Mouse (Mus musculus) lung, embryonic 15.5 days (tissue): ENCODE results near the gene Acad10. TPM values are rescaled to one million over a fixed set of nuclear protein-coding genes. Genes with fewer than 3 reads are reported as not detected.
A peak's percentile ranks its signal among the peaks of the same experiment; 100 is the strongest.
"Not testable (repeated sequence)": the region's sequence is repeated elsewhere in the genome, so short reads cannot be mapped to it uniquely, and the experiment has no call there.

Source experiments
- ATAC-seq: fragments of 200-750 bp; cut with Nextera tagmentation; 2 replicates; pipeline ENCODE4 v1.8.0; 2017; ENCODE audit warnings: moderate number of reproducible peaks, borderline replicate concordance; ENCODE audit not compliant: low FRiP score, low TSS enrichment; ENCODE audit errors: extremely low read depth
- H3K27ac ChIP-seq: fragments of 300-500 bp; sonication (generic); 2 replicates; pipeline ENCODE4 v1.5.1; 2015; ENCODE audit warnings: moderate library complexity, mild to moderate bottlenecking, inconsistent platforms
- H3K27me3 ChIP-seq: fragments of 300-500 bp; sonication (generic); 2 replicates; pipeline ENCODE4 v1.6.1; 2015; ENCODE audit warnings: inconsistent platforms
- H3K36me3 ChIP-seq: fragments of 300-500 bp; sonication (generic); 2 replicates; pipeline ENCODE4 v1.6.1; 2015; ENCODE audit warnings: inconsistent platforms
- H3K4me1 ChIP-seq: fragments of 300-500 bp; sonication (generic); 2 replicates; pipeline ENCODE4 v1.6.1; 2015; ENCODE audit warnings: inconsistent platforms
- H3K4me2 ChIP-seq: fragments of 300-500 bp; sonication (generic); 2 replicates; pipeline ENCODE4 v1.6.1; 2015; ENCODE audit warnings: inconsistent platforms, mild to moderate bottlenecking, moderate library complexity
- H3K4me3 ChIP-seq: fragments of 300-500 bp; sonication (generic); 2 replicates; pipeline ENCODE4 v1.5.1; 2015; ENCODE audit warnings: mild to moderate bottlenecking, inconsistent platforms
- H3K9ac ChIP-seq: fragments of 300-500 bp; sonication (generic); 2 replicates; pipeline ENCODE4 v1.6.1; 2015; ENCODE audit warnings: inconsistent platforms
- H3K9me3 ChIP-seq: fragments of 300-500 bp; sonication (generic); 2 replicates; pipeline ENCODE4 v1.6.1; 2016; ENCODE audit warnings: inconsistent platforms
- WGBS: fragments of 180-500 bp; shearing (Covaris S2); methylation state at CpG from one replicate; pipeline ENCODE4 v1.1.7; 2015; 5-methylcytosine and 5-hydroxymethylcytosine counted together
- polyA plus RNA-seq: library from polyadenylated mRNA; unstranded; fragments of >200 nt; fragmentation: Nextera tagmentation; extraction: Ambion mirVana; gene quantifications from 2 replicates; pipeline ENCODE4 v1.2.1, GENCODE M21; 2015

Gene Acad10
- polyA plus RNA-seq, 1 experiment from 2014 or later, result 2.8 TPM

GRCm38 (mm10) chr5:121656866-121657265 is 3.4 kb downstream of the Acad10 start:
- 65% methylated on average over 6 of the region's 6 CpGs for WGBS
- H3K27ac ChIP-seq, H3K4me3 ChIP-seq, H3K9me3 ChIP-seq, H3K9ac ChIP-seq, H3K27me3 ChIP-seq, H3K4me2 ChIP-seq, ATAC-seq, H3K36me3 ChIP-seq: not testable (repeated sequence)
- H3K4me1 ChIP-seq, result peaks cover 13% of the 10 kb centered on the region; the same call in 1 of the 2 replicates

GRCm38 (mm10) chr5:121654526-121654925 is 5.8 kb downstream of the Acad10 start:
- WGBS, result 72% methylated on average over 4 of the region's 4 CpGs
- ATAC-seq, result no peak
- no peak overlapping the region for H3K27ac ChIP-seq
- H3K9me3 ChIP-seq, result no peaks in the 10 kb centered on the region
- no peaks in the 10 kb centered on the region for H3K27me3 ChIP-seq
- H3K4me1 ChIP-seq, result peaks cover 2% of the 10 kb centered on the region; the same call in 1 of the 2 replicates
- H3K4me2 ChIP-seq, result no peak overlapping the region
- H3K9ac ChIP-seq, result no peak overlapping the region
- H3K36me3 ChIP-seq, result no peaks in the 10 kb centered on the region
- H3K4me3 ChIP-seq, result no peak overlapping the region

- Histone ChIP-seq H3K4me2 (no peak overlapping the region), H3K9me3 (no peaks in the 10 kb centered on the region), H3K27ac (no peak overlapping the region), H3K4me3 (no peak overlapping the region), H3K27me3 (no peaks in the 10 kb centered on the region), H3K4me1 (no peaks in the 10 kb centered on the region), H3K9ac (no peak overlapping the region), H3K36me3 (no peaks in the 10 kb centered on the region)
- WGBS, result 72% methylated on average over 7 of the region's 7 CpGs
- ATAC-seq, result no peak
These were observed 11.2 kb downstream of the Acad10 start for GRCm38 (mm10) chr5:121649134-121649533.

GRCm38 (mm10) chr5:121639601-121640000 is 20.7 kb downstream of the Acad10 start:
- 83% methylated on average over 9 of the region's 9 CpGs for WGBS
- Histone ChIP-seq H3K4me3 (no peak overlapping the region), H3K4me2 (no peak overlapping the region), H3K27me3 (no peaks in the 10 kb centered on the region), H3K36me3 (no peaks in the 10 kb centered on the region), H3K4me1 (no peaks in the 10 kb centered on the region), H3K27ac (no peak overlapping the region), H3K9ac (no peak overlapping the region), H3K9me3 (no peaks in the 10 kb centered on the region)
- no peak for ATAC-seq

GRCm38 (mm10) chr5:121637296-121637695 is 23.0 kb downstream of the Acad10 start:
- no peak for ATAC-seq
- no peak overlapping the region for H3K4me2 ChIP-seq
- H3K27ac ChIP-seq, result no peak overlapping the region
- H3K4me1 ChIP-seq, result no peaks in the 10 kb centered on the region
- no peaks in the 10 kb centered on the region for H3K36me3 ChIP-seq
- no peak overlapping the region for H3K4me3 ChIP-seq
- H3K9ac ChIP-seq, result no peak overlapping the region
- H3K9me3 ChIP-seq, result no peaks in the 10 kb centered on the region
- 77% methylated on average over 6 of the region's 6 CpGs for WGBS
- H3K27me3 ChIP-seq, result no peaks in the 10 kb centered on the region

- no peak overlapping the region for H3K4me3 ChIP-seq
- H3K27me3 ChIP-seq, result no peaks in the 10 kb centered on the region
- no peaks in the 10 kb centered on the region for H3K36me3 ChIP-seq
- no peak for ATAC-seq
- 89% methylated on average over 5 of the region's 5 CpGs for WGBS
- no peak overlapping the region for H3K27ac ChIP-seq
- no peaks in the 10 kb centered on the region for H3K9me3 ChIP-seq
- H3K4me1 ChIP-seq, result no peaks in the 10 kb centered on the region
- no peak overlapping the region for H3K4me2 ChIP-seq
- no peak overlapping the region for H3K9ac ChIP-seq
These were observed 25.6 kb downstream of the Acad10 start for GRCm38 (mm10) chr5:121634668-121635067.

GRCm38 (mm10) chr5:121632804-121633203 is 27.5 kb downstream of the Acad10 start:
- H3K27me3 ChIP-seq, result no peaks in the 10 kb centered on the region
- no peak overlapping the region for H3K4me2 ChIP-seq
- no peaks in the 10 kb centered on the region for H3K4me1 ChIP-seq
- no peaks in the 10 kb centered on the region for H3K9me3 ChIP-seq
- H3K36me3 ChIP-seq, result no peaks in the 10 kb centered on the region
- no peak for ATAC-seq
- H3K9ac ChIP-seq, result no peak overlapping the region
- no peak overlapping the region for H3K4me3 ChIP-seq
- 31% methylated on average over 3 of the region's 3 CpGs for WGBS
- no peak overlapping the region for H3K27ac ChIP-seq

GRCm38 (mm10) chr5:121631106-121631647 is 29.1 kb downstream of the Acad10 start:
- H3K4me3 ChIP-seq, H3K9me3 ChIP-seq, H3K27me3 ChIP-seq, H3K9ac ChIP-seq, H3K27ac ChIP-seq, ATAC-seq, H3K4me2 ChIP-seq, H3K36me3 ChIP-seq, H3K4me1 ChIP-seq: not testable (repeated sequence)
- 55% methylated on average over 9 of the region's 9 CpGs for WGBS

GRCm38 (mm10) chr5:121627871-121628270 is 32.4 kb downstream of the Acad10 start:
- H3K9ac ChIP-seq, result no peak overlapping the region
- H3K4me1 ChIP-seq, result no peaks in the 10 kb centered on the region
- H3K4me2 ChIP-seq, result no peak overlapping the region
- H3K27me3 ChIP-seq, result no peaks in the 10 kb centered on the region
- no peak overlapping the region for H3K4me3 ChIP-seq
- H3K9me3 ChIP-seq, result no peaks in the 10 kb centered on the region
- H3K27ac ChIP-seq, result no peak overlapping the region
- WGBS, result 4% methylated on average over 1 of the region's 1 CpGs
- H3K36me3 ChIP-seq, result no peaks in the 10 kb centered on the region
- no peak for ATAC-seq

- Histone ChIP-seq H3K4me2 (no peak overlapping the region), H3K36me3 (no peaks in the 10 kb centered on the region), H3K9ac (no peak overlapping the region), H3K4me1 (peaks cover 7% of the 10 kb centered on the region), H3K27me3 (no peaks in the 10 kb centered on the region), H3K9me3 (no peaks in the 10 kb centered on the region), H3K4me3 (no peak overlapping the region), H3K27ac (no peak overlapping the region)
- ATAC-seq, result no peak
- WGBS, result 75% methylated on average over 3 of the region's 3 CpGs
These were observed 37.1 kb downstream of the Acad10 start for GRCm38 (mm10) chr5:121623241-121623640.

- H3K4me1 ChIP-seq, result peaks cover 7% of the 10 kb centered on the region
- 91% methylated on average over 5 of the region's 5 CpGs for WGBS
- no peaks in the 10 kb centered on the region for H3K9me3 ChIP-seq
- no peak for ATAC-seq
- no peaks in the 10 kb centered on the region for H3K27me3 ChIP-seq
- no peak overlapping the region for H3K4me2 ChIP-seq
- no peak overlapping the region for H3K27ac ChIP-seq
- no peak overlapping the region for H3K4me3 ChIP-seq
- H3K36me3 ChIP-seq, result no peaks in the 10 kb centered on the region
- H3K9ac ChIP-seq, result no peak overlapping the region
These were observed 39.2 kb downstream of the Acad10 start for GRCm38 (mm10) chr5:121621102-121621501.

GRCm38 (mm10) chr5:121618592-121619513 is 41.5 kb downstream of the Acad10 start, which contains the start of gene Acad12:
TSS of gene Acad12 (minus strand) at chr5:121618938.
- Histone ChIP-seq H3K4me3 (peak within 1 kb of the TSS; percentile 85), H3K9me3 (no peaks in the 10 kb centered on the region), H3K36me3 (no peaks in the 10 kb centered on the region), H3K4me2 (peak within 1 kb of the TSS; percentile 65), H3K4me1 (peaks cover 7% of the 10 kb centered on the region), H3K27me3 (no peaks in the 10 kb centered on the region), H3K9ac (peak within 1 kb of the TSS; percentile 74), H3K27ac (peak within 1 kb of the TSS; percentile 87)
- ATAC-seq, result peak; percentile 87
- under 1% methylated on average over 55 of the region's 58 CpGs for WGBS
